Mouse (Mus musculus): ENCODE measurements around the gene Gon7. TPM values are rescaled to one million over a fixed set of nuclear protein-coding genes. Genes with fewer than 3 reads are reported as not detected.

Gene Gon7
- polyA plus RNA-seq, 1 experiment from 2014 or later = 16.2 TPM

DNA sequence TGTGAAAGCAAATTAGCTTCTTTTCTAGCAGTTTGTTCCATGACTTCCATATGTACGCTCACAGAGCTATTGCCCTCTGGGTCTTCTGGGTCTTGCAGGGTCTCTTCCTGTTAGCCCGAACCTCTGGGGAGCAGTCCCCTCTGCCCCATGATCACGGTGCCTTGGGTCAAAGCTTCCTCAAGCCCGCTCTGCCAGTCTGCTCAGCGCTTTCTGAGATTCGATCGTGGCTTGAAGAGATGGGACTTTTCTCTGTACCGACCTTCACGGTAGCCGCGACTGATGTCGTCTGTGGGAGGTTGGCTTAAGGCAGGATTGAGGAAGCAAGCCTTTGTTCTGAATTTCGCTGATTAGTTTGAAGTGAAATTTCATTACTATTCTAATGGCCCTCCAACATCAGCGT is 18.4 kb upstream of the Gon7 start:
- no peak overlapping the region for H3K4me3 ChIP-seq (ENCODE audit: low read depth, low read length)
- H3K4me2 ChIP-seq (ENCODE audit: low read depth, low read length) = no peak overlapping the region
- no peaks in the 10 kb centered on the region for H3K9me3 ChIP-seq (ENCODE audit: control insufficient read depth, low read length)
- H3K4me1 ChIP-seq (ENCODE audit: control insufficient read depth, insufficient read depth, low read length) = no peaks in the 10 kb centered on the region
- H3K27ac ChIP-seq (replicated peaks; ENCODE audit: low read depth, low read length) = no peak overlapping the region
- H3K27me3 ChIP-seq (replicated peaks; ENCODE audit: control insufficient read depth, insufficient read depth, low read length) = no peaks in the 10 kb centered on the region
- H3K9ac ChIP-seq (ENCODE audit: low read depth, low read length) = no peak overlapping the region
- DNase-seq (ENCODE audit: low spot score) (no peak), ATAC-seq (ENCODE audit: low read depth) (no peak)
- peaks cover 59% of the 10 kb centered on the region for H3K36me3 ChIP-seq (ENCODE audit: control insufficient read depth, insufficient read depth, low read length)
- WGBS = 87% methylated on average over 14 of the region's 14 CpGs

DNA sequence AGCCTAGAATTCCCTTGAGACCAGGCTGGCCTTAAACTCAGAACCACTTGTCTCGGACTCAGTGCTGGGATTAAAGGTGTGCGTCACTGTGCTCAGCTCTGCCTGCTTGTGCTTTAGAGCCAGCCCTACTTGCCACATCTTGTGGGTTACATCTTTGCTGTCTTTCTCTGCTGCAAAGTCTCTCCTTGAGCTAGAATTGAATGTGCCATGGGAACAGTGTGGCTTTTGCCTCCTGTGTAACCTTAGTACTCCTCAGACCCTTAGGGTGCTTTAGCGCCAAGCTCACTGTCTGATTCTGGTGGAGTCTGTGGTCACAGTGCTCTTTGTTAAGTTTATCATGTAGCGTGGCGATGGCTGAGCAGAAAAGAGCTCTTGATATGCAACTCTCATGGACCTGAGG is 15.1 kb upstream of the Gon7 start:
- no peak for DNase-seq (ENCODE audit: low spot score)
- peaks cover 86% of the 10 kb centered on the region for H3K36me3 ChIP-seq (ENCODE audit: control insufficient read depth, insufficient read depth, low read length)
- ATAC-seq (ENCODE audit: low read depth) = no peak

DNA sequence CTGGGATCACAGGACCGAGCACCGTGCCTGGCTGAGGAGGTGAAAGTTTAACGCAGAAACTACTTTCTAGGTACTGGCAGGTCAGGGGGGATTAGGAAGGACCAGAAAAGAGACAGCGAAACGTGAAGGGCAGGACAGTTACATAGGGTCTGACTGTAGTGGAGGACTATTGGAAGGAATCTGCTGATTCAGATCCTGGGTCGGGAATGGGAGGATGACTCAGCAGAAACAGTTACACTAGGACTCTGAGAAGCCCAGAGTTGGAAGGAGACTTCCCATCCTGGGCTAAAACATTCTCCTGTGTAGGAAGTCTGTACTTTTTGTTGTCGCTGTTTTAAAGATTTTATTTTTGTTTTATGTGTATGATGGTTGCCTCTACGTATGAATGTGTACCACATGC is 14.0 kb upstream of the Gon7 start:
- no peak for DNase-seq (ENCODE audit: low spot score)
- peaks cover 86% of the 10 kb centered on the region for H3K36me3 ChIP-seq (ENCODE audit: control insufficient read depth, insufficient read depth, low read length)
- no peak for ATAC-seq (ENCODE audit: low read depth)
- no peak overlapping the region for H3K4me2 ChIP-seq (ENCODE audit: low read depth, low read length)
- H3K4me1 ChIP-seq (ENCODE audit: control insufficient read depth, insufficient read depth, low read length) = no peaks in the 10 kb centered on the region
- no peak overlapping the region for H3K4me3 ChIP-seq (ENCODE audit: low read depth, low read length)
- H3K9ac ChIP-seq (ENCODE audit: low read depth, low read length) = no peak overlapping the region
- 97% methylated on average over 8 of the region's 8 CpGs for WGBS
- H3K27me3 ChIP-seq (replicated peaks; ENCODE audit: control insufficient read depth, insufficient read depth, low read length) = no peaks in the 10 kb centered on the region
- H3K9me3 ChIP-seq (ENCODE audit: control insufficient read depth, low read length) = no peaks in the 10 kb centered on the region
- H3K27ac ChIP-seq (replicated peaks; ENCODE audit: low read depth, low read length) = no peak overlapping the region

More for the DNA sequence above, 15.1 kb upstream of the Gon7 start:
- no peak overlapping the region for H3K4me3 ChIP-seq (ENCODE audit: low read depth, low read length)
- no peaks in the 10 kb centered on the region for H3K4me1 ChIP-seq (ENCODE audit: control insufficient read depth, insufficient read depth, low read length)
- H3K9ac ChIP-seq (ENCODE audit: low read depth, low read length) = no peak overlapping the region
- no peak overlapping the region for H3K27ac ChIP-seq (replicated peaks; ENCODE audit: low read depth, low read length)
- 96% methylated on average over 5 of the region's 5 CpGs for WGBS
- no peaks in the 10 kb centered on the region for H3K27me3 ChIP-seq (replicated peaks; ENCODE audit: control insufficient read depth, insufficient read depth, low read length)
- no peak overlapping the region for H3K4me2 ChIP-seq (ENCODE audit: low read depth, low read length)
- H3K9me3 ChIP-seq (ENCODE audit: control insufficient read depth, low read length) = no peaks in the 10 kb centered on the region

DNA sequence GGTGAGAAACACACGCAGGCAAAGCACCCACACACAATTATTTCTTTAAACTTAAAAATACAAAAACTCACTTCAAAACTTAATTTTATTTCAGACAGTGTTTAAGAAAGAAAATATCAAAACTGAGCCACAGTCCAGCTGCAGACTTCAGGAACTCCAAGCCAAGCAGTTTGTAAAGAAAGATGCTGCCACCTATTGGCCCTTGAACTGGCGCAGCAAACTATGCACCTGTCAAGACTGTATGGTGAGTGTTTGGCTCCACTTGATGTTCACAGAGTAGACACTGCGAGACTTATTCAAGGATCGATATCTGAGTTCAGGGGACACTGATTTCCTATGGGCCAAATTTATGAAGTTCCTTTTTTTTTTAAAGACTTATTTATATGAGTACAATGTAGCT is 11.4 kb upstream of the Gon7 start:
- Histone ChIP-seq H3K27ac (replicated peaks; ENCODE audit: low read depth, low read length) (no peak overlapping the region), H3K4me2 (ENCODE audit: low read depth, low read length) (no peak overlapping the region), H3K9me3 (ENCODE audit: control insufficient read depth, low read length) (no peaks in the 10 kb centered on the region), H3K9ac (ENCODE audit: low read depth, low read length) (no peak overlapping the region), H3K36me3 (ENCODE audit: control insufficient read depth, insufficient read depth, low read length) (peaks cover 87% of the 10 kb centered on the region), H3K27me3 (replicated peaks; ENCODE audit: control insufficient read depth, insufficient read depth, low read length) (no peaks in the 10 kb centered on the region), H3K4me1 (ENCODE audit: control insufficient read depth, insufficient read depth, low read length) (no peaks in the 10 kb centered on the region), H3K4me3 (ENCODE audit: low read depth, low read length) (no peak overlapping the region)
- ATAC-seq (ENCODE audit: low read depth) (no peak), DNase-seq (ENCODE audit: low spot score) (no peak)
- WGBS = 91% methylated on average over 4 of the region's 4 CpGs

DNA sequence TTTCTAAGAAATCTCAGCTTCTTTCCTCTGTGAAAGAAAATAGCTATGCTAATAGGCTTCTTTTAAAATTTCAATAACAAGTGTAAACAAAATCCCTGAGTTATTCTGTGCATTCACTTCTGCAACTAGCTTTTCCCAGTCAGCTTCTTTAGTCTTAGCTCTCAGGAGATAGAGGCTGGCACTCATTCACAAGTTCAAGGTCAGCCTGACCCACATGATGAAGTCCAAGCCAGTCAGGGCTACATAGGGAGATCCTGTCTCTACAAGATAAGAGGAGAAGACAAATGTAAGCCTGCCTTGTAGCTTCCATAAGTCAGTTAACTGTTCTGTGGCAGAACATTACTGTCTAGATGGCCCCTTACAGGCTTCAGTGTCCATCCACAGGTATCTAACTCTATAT is 6.1 kb upstream of the Gon7 start:
- no peak overlapping the region for H3K27ac ChIP-seq (replicated peaks; ENCODE audit: low read depth, low read length)
- H3K36me3 ChIP-seq (ENCODE audit: control insufficient read depth, insufficient read depth, low read length) = peaks cover 48% of the 10 kb centered on the region
- no peaks in the 10 kb centered on the region for H3K27me3 ChIP-seq (replicated peaks; ENCODE audit: control insufficient read depth, insufficient read depth, low read length)
- peaks cover 6% of the 10 kb centered on the region for H3K4me1 ChIP-seq (ENCODE audit: control insufficient read depth, insufficient read depth, low read length)
- no peak for DNase-seq (ENCODE audit: low spot score)
- no peak overlapping the region for H3K9ac ChIP-seq (ENCODE audit: low read depth, low read length)
- H3K9me3 ChIP-seq (ENCODE audit: control insufficient read depth, low read length) = no peaks in the 10 kb centered on the region
- H3K4me2 ChIP-seq (ENCODE audit: low read depth, low read length) = no peak overlapping the region
- no peak overlapping the region for H3K4me3 ChIP-seq (ENCODE audit: low read depth, low read length)
- ATAC-seq (ENCODE audit: low read depth) = no peak

DNA sequence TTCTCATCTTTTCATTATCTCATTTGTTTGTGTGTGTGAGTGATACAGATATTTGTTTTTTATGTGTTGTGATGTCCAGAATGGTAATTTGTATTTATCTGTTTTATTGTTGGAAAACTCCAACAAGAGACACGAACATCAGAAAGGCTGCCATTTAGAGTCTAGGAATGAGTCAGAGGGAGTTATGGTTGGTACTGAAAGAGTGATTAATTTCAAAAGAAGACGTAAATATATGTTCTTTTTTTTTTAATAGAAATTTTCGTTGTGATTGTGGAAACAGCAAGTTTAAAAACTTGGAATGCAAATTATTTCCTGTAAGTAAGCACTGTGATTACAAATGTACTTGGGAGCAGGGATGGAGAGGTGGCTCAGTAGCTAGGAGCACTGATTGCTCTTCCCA is 4.1 kb upstream of the Gon7 start:
- 85% methylated on average over 3 of the region's 3 CpGs for WGBS
- H3K36me3 ChIP-seq (ENCODE audit: control insufficient read depth, insufficient read depth, low read length) = peaks cover 31% of the 10 kb centered on the region
- DNase-seq (ENCODE audit: low spot score) = no peak

DNA sequence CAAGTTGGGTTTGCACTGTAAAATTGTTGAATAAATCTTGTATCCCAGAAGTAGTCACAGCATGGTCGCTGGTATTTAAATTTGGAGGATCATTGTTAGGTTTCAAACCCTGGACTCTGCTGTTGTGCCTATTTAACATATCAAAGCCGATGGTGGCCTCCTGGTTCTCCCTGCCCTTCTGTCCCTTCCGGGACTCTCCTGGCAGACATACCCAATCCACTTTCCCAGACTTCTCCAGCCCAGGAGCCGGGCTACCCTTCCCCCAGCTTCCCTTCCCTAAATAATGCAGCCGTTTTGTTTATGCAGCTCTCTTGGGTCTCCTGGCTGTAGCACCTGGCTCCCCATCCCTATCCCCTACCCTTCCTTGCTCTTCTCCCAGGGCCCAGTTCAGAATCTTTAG is 1.3 kb upstream of the Gon7 start:
- H3K27ac ChIP-seq (replicated peaks; ENCODE audit: low read depth, low read length) = 0 out of 2 replicates have a peak overlapping the region, but pooled peaks have one; percentile 15
- 3% methylated on average over 5 of the region's 5 CpGs for WGBS

More for the DNA sequence above, 4.1 kb upstream of the Gon7 start:
- no peak overlapping the region for H3K27ac ChIP-seq (replicated peaks; ENCODE audit: low read depth, low read length)
- no peak overlapping the region for H3K9ac ChIP-seq (ENCODE audit: low read depth, low read length)
- ATAC-seq (ENCODE audit: low read depth) = no peak
- H3K27me3 ChIP-seq (replicated peaks; ENCODE audit: control insufficient read depth, insufficient read depth, low read length) = no peaks in the 10 kb centered on the region
- no peaks in the 10 kb centered on the region for H3K9me3 ChIP-seq (ENCODE audit: control insufficient read depth, low read length)
- peaks cover 10% of the 10 kb centered on the region for H3K4me1 ChIP-seq (ENCODE audit: control insufficient read depth, insufficient read depth, low read length)
- H3K4me2 ChIP-seq (ENCODE audit: low read depth, low read length) = no peak overlapping the region
- H3K4me3 ChIP-seq (ENCODE audit: low read depth, low read length) = no peak overlapping the region

DNA sequence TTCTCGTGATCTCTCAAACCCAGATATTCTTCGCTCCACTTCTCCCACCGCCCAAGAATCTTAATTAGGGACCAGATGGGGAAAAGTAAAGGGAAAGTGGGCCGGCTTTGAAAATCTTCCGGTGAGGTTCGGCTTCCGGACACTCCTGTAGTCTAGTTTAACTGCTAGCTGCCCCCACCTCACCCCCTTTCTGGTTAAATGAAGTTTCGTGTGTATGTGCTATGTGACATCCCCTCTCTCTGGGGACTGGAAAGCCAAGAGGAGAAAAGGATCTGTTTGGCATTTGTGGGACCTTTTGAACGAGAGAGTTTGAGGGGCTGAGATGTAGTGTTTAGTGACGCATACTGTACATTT is 777 bp upstream of the Gon7 start, which contains the start of gene Gm20604:
Gene Gm20604 (minus strand): TSS at position 270 of the 354 bp plus-strand sequence.
- DNase-seq (ENCODE audit: low spot score) (no peak), ATAC-seq (ENCODE audit: low read depth) (no peak)
- H3K9ac ChIP-seq (ENCODE audit: low read depth, low read length) = peak within 1 kb of the TSS; percentile 77
- no peaks in the 10 kb centered on the region for H3K27me3 ChIP-seq (replicated peaks; ENCODE audit: control insufficient read depth, insufficient read depth, low read length)
- peak within 1 kb of the TSS; percentile 64 for H3K4me3 ChIP-seq (ENCODE audit: low read depth, low read length)
- peaks cover 14% of the 10 kb centered on the region for H3K36me3 ChIP-seq (ENCODE audit: control insufficient read depth, insufficient read depth, low read length)
- H3K4me2 ChIP-seq (ENCODE audit: low read depth, low read length) = peak within 1 kb of the TSS; percentile 92
- WGBS = under 1% methylated on average over 10 of the region's 10 CpGs
- peak within 1 kb of the TSS; percentile 81 for H3K27ac ChIP-seq (replicated peaks; ENCODE audit: low read depth, low read length)
- H3K4me1 ChIP-seq (ENCODE audit: control insufficient read depth, insufficient read depth, low read length) = peaks cover 13% of the 10 kb centered on the region
- H3K9me3 ChIP-seq (ENCODE audit: control insufficient read depth, low read length) = no peaks in the 10 kb centered on the region

More for the DNA sequence above, 1.3 kb upstream of the Gon7 start:
- no peak for ATAC-seq (ENCODE audit: low read depth)
- peak overlapping the region; percentile 64 for H3K4me3 ChIP-seq (ENCODE audit: low read depth, low read length)
- peak overlapping the region; percentile 92 for H3K4me2 ChIP-seq (ENCODE audit: low read depth, low read length)
- peaks cover 14% of the 10 kb centered on the region for H3K36me3 ChIP-seq (ENCODE audit: control insufficient read depth, insufficient read depth, low read length)
- H3K27me3 ChIP-seq (replicated peaks; ENCODE audit: control insufficient read depth, insufficient read depth, low read length) = no peaks in the 10 kb centered on the region
- H3K4me1 ChIP-seq (ENCODE audit: control insufficient read depth, insufficient read depth, low read length) = peaks cover 13% of the 10 kb centered on the region
- peak overlapping the region; percentile 77 for H3K9ac ChIP-seq (ENCODE audit: low read depth, low read length)
- no peaks in the 10 kb centered on the region for H3K9me3 ChIP-seq (ENCODE audit: control insufficient read depth, low read length)
- no peak for DNase-seq (ENCODE audit: low spot score)

DNA sequence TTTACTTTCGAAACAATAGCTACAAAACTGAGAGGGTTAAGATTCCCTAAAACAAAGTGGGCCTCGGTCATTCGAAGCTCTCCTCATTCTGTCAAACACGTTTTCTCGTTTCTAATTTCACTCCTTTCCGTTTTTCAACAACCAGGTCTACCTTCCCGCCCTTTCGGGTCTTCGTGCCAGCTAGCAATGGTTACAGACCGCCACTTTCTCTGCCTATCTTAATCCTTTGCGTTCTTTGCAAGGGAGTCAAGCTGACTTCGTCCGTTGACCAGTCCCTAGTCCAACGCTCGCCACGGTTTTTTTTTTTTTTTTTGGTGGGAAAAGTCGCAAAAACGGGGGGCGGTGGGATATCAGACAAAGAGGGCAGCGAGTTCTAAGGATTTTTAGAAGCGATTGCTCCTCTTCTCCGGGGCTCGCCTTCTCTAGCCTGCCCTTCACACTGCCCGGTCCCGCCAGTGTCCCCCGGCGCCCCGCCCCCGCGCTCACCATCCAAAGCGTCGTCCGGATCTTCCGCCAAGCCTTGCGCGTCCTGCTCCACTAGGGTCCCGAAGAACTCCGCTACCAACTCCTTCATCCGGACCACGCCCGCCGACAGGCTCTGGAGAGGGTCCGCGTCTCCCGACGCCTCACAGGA is 431 bp downstream of the Gon7 start:
- Histone ChIP-seq H3K36me3 (ENCODE audit: control insufficient read depth, insufficient read depth, low read length) (peaks cover 13% of the 10 kb centered on the region; the same call in 1 of the 2 replicates), H3K9ac (ENCODE audit: low read depth, low read length) (peak overlapping the region; percentile 77), H3K27ac (replicated peaks; ENCODE audit: low read depth, low read length) (peak overlapping the region; percentile 81), H3K9me3 (ENCODE audit: control insufficient read depth, low read length) (no peaks in the 10 kb centered on the region), H3K4me1 (ENCODE audit: control insufficient read depth, insufficient read depth, low read length) (peaks cover 13% of the 10 kb centered on the region), H3K4me3 (ENCODE audit: low read depth, low read length) (peak overlapping the region; percentile 64), H3K4me2 (ENCODE audit: low read depth, low read length) (peak overlapping the region; percentile 74), H3K27me3 (replicated peaks; ENCODE audit: control insufficient read depth, insufficient read depth, low read length) (no peaks in the 10 kb centered on the region)
- ATAC-seq (ENCODE audit: low read depth) = peak; percentile 85
- DNase-seq (ENCODE audit: low spot score) = peak; percentile 20
- WGBS = 1% methylated on average over 46 of the region's 46 CpGs

Measured in embryonic facial prominence, embryonic 14.5 days (tissue).